Mouse (Mus musculus) adrenal gland, postnatal 36 days (tissue): ENCODE data around the gene Ttyh2. TPM values are rescaled to one million over a fixed set of nuclear protein-coding genes. Genes with fewer than 3 reads are reported as not detected.

ENCODE experiments used
- DNase-seq, 2 experiments: peaks; one replicate each; pipeline ENCODE4 v3.0.0; 2021; ENCODE audit warnings: mixed read lengths in 1 of 2
- total RNA-seq, 2 experiments: library from RNA; stranded (reverse); gene quantifications; 2 replicates each; pipeline ENCODE4 v1.2.3; 2021

The Ttyh2 gene
- total RNA-seq, 2 experiments from 2014 or later = 64.3 to 124 TPM

GRCm38 (mm10) chr11:114706358-114706757, 31.1 kb downstream of the Ttyh2 start:
- DNase-seq = peak in 1 of 2 experiments; percentile 51

- no peak for DNase-seq
These were observed 36.2 kb downstream of the Ttyh2 start for GRCm38 (mm10) chr11:114711393-114711792.

GRCm38 (mm10) chr11:114711861-114712260, 36.6 kb downstream of the Ttyh2 start:
- DNase-seq = peak; percentile 58 to 71

- no peak for DNase-seq
These were observed 39.3 kb downstream of the Ttyh2 start for GRCm38 (mm10) chr11:114714526-114714925.

- no peak for DNase-seq
These were observed 40.3 kb downstream of the Ttyh2 start for GRCm38 (mm10) chr11:114715531-114715930.

- DNase-seq = no peak
These were observed 45.3 kb downstream of the Ttyh2 start for GRCm38 (mm10) chr11:114720535-114720934.

GRCm38 (mm10) chr11:114722438-114722837, 47.2 kb downstream of the Ttyh2 start:
- peak; percentile 36 for DNase-seq

- peak; percentile 81 to 83 for DNase-seq
These were observed 47.8 kb downstream of the Ttyh2 start for GRCm38 (mm10) chr11:114723030-114723429.

GRCm38 (mm10) chr11:114724787-114725590, 49.8 kb downstream of the Ttyh2 start:
- DNase-seq = peak; percentile 57 to 62

GRCm38 (mm10) chr11:114726965-114727825, 52.0 kb downstream of the Ttyh2 start, which contains the start of gene Dnaic2:
TSS of gene Dnaic2 (plus strand) at chr11:114727408.
- peak; percentile 83 to 89 for DNase-seq

GRCm38 (mm10) chr11:114727826-114728186, 52.6 kb downstream of the Ttyh2 start:
- no peak for DNase-seq

- no peak for DNase-seq
These were observed 53.1 kb downstream of the Ttyh2 start for GRCm38 (mm10) chr11:114728333-114728732.

GRCm38 (mm10) chr11:114729832-114730363, 54.7 kb downstream of the Ttyh2 start:
- no peak for DNase-seq

- no peak for DNase-seq
These were observed 56.5 kb downstream of the Ttyh2 start for GRCm38 (mm10) chr11:114731711-114732110.

- no peak for DNase-seq
These were observed 57.7 kb downstream of the Ttyh2 start for GRCm38 (mm10) chr11:114732890-114733289.

- DNase-seq = no peak
These were observed 60.9 kb downstream of the Ttyh2 start for GRCm38 (mm10) chr11:114736111-114736510.

GRCm38 (mm10) chr11:114736913-114737624, 61.8 kb downstream of the Ttyh2 start:
- DNase-seq = peak; percentile 52 to 68

- DNase-seq = no peak
These were observed 65.4 kb downstream of the Ttyh2 start for GRCm38 (mm10) chr11:114740598-114740997.

- DNase-seq = no peak
These were observed 66.2 kb downstream of the Ttyh2 start for GRCm38 (mm10) chr11:114741451-114741850.

GRCm38 (mm10) chr11:114745134-114745533, 69.9 kb downstream of the Ttyh2 start:
- DNase-seq = peak; percentile 92 to 93

- DNase-seq = no peak
These were observed 72.4 kb downstream of the Ttyh2 start for GRCm38 (mm10) chr11:114747564-114748138.
